Mouse (Mus musculus) lung, adult 2 months (tissue): ENCODE results near the gene Vash2.

Experiments used
- CTCF ChIP-seq: fragments of 200-500 bp; IDR thresholded peaks from 2 replicates; pipeline ENCODE4 v1.5.1; 2011; ENCODE audit warnings: mild to moderate bottlenecking, low read length, control low read depth; ENCODE audit not compliant: insufficient read depth
- POLR2A ChIP-seq: fragments of 200-500 bp; IDR thresholded peaks from 2 replicates; pipeline ENCODE4 v1.6.1; 2011; ENCODE audit warnings: low read depth, mild to moderate bottlenecking, control low read depth, low read length, borderline replicate concordance; ENCODE audit errors: extremely low read depth

- TF ChIP-seq CTCF (no peak), POLR2A (no peak)
Measured at GRCm38 (mm10) chr1:190972612-190973192, 6.4 kb downstream of the Vash2 start.
